Mouse (Mus musculus) left cerebral cortex, adult 8-10 months (tissue): ENCODE results near the gene Arhgef10l. TPM values are rescaled to one million over a fixed set of nuclear protein-coding genes. Genes with fewer than 3 reads are reported as not detected.

ENCODE experiments used
- DNase-seq, 2 experiments: peaks; one replicate each; pipeline ENCODE4 v3.0.0; 2022; ENCODE audit warnings: low spot score in 2 of 2
- total RNA-seq, 4 experiments: library from RNA; stranded (reverse); gene quantifications; 2 replicates each; pipeline ENCODE4 v1.2.4; 2022

Arhgef10l gene
- total RNA-seq, 4 experiments from 2014 or later, result 68.0 to 98.1 (median 77.8) TPM

DNA sequence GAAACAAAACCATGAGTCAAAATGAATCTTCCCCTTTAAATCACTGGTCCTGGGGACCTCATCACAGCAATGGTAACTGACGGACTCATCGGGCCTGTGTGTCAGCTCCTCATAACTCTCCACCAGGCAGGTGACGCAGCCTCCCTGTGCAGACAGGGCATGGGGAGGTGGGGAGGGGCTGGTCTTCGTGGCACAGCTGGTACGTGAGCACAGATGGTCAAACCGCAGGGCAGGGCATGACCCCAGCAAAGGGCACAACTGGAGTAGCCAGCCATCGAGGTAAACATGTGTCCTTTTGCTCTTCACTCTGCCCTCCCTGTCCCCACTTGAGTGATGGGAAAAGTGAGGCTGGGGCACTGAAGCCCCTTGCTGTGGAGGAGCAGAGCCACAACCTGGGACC is 59.0 kb downstream of the Arhgef10l start:
- DNase-seq, result no peak

DNA sequence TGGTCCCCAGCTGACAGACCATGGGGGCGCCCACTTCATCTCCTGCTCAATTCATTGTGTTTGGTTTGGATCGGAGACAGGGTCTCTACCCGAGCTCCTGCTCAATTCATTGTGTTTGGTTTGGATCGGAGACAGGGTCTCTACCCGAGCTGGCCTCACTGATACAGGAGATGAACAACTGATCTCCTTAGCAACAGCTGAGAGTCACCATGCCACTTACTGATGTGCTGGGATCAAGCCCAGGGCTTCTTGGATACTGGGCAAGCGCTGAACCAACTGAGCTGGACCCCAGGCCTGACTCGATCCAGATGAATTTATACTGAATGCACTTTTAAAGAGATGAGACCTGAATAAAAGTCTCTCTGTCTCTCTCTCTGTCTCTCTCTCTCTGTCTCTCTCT is 59.6 kb downstream of the Arhgef10l start:
- DNase-seq, result no peak

DNA sequence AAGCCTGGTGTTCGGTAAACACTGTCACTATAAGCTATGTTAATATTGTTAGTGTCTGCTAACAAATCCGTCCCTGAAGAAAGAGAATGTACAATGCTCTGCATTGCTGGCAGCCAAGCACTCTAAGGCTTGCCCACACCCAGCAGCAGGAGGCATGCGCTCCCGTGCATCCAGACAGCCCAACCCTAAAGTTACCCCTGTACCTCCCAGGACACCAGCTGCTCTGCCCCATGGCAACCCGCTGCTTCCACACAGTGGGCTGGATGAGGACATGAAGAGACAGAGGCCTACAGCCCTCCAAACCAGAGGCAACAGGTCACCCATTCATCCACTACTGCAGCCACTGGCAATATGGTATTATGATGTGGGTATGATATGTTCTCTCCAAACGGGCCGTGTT is 60.0 kb downstream of the Arhgef10l start:
- no peak for DNase-seq

DNA sequence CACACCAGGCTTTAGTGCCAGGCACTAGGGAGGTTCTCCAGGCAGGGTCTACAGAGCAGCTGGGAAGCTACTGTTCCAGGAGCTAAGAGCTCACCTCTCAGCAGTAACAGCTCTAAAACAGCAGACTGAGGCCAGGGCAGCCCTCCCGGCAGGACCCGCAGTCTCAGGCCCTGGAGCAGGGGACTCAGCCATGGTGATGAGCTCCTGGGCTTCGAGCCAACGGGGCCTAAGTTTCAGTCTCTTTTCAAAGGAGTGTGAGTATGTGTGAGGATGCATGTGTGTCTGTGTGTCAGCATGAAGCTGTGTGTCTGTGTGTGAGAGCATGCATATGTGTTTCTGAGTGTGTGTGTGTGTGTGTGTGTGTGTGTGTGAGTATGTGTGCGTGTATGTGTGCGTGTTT is 60.6 kb downstream of the Arhgef10l start:
- no peak for DNase-seq

DNA sequence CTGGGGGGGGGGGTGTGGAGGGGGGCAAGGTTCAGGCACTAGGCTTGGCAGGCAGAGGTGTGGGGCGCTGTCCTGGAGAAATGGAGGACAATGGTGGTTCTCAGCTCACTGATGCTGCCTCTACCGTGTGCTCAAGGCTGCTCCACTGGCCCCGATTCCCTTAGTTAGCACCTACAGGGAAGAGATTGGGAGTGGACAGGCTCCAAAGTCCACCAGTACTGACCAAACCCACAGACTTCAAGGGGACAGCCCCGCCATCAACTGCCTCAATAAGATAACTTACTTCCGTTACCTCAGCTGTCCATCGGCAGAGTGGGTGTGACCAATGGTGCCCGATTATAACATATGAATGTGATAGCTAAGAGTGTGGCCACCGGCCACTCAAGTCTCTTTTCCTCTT is 61.3 kb downstream of the Arhgef10l start:
- DNase-seq, result no peak

DNA sequence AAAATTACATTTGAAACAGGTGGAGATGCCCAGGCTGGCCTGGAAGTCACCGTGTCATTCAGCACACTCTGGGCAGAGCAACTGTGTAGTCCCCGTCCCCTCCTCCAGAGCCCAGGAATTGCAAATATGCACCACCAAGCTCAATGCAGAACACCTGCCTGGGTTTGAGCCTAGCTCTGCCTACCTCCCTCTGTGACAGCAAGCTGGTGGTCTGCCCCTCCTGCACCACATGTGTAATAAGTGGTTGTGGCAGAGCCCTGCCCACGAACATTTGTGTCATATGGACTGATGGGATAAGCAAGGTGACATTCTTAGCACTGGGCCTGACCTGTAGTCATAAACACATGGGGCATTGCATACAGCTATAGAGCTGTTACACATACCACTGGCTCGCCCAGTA is 63.8 kb downstream of the Arhgef10l start:
- DNase-seq, result no peak

DNA sequence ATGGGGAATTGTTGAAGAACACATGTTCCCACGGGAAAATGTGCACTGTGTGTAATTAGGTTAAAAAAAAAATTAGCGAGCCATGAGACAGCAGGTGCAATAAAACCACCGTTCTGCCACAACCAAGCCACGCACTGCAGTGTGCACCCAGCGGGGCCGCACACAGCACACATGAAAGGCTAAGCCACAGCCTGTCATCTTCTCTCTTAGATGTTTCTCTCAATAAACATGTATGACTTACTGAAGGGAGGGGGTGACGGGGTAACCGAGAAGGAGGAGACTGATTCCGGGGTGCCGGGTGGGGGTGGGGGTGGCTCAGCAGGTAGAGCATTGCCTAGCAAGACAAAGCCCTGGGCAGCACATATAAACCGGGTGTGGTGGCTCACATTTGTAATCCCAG is 64.7 kb downstream of the Arhgef10l start:
- no peak for DNase-seq

DNA sequence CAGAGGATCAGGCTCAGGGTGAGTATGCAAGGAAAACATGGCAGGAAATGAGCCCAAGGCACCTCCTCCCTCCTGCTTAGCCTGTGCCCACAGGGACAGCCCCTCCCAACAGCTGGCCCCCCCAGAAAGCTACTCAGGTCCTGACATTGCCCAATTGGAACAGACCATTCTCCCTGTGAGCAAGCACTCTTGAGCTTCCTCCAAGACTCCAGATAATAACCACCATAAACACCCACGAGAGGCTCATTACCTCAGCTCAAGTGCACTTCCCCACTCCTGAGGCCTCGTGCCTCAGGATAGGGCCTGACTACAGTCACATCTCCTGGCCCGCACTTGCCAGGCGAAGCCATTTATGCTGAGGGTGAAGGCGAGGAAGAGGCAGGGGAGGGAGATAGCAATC is 67.0 kb downstream of the Arhgef10l start:
- DNase-seq, result no peak

DNA sequence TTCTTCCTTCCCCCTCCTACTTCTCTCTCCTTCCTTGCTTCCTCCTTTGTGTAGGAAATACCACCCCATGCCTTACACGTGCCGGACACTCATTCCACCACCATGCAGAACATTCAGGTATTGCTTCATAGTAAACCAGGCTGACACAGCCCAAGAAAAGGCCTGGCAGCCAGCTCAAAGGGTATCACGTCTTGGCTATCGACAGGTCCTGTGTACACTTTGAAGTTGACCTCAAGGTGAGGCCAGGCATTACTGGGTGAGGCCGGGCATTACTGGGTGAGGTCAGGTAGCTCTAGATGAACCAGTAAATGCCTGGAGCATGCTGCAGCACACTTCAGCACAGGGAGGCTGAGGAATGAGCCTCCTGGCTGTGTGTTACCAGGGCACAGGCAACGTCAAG is 67.9 kb downstream of the Arhgef10l start:
- DNase-seq, result no peak

DNA sequence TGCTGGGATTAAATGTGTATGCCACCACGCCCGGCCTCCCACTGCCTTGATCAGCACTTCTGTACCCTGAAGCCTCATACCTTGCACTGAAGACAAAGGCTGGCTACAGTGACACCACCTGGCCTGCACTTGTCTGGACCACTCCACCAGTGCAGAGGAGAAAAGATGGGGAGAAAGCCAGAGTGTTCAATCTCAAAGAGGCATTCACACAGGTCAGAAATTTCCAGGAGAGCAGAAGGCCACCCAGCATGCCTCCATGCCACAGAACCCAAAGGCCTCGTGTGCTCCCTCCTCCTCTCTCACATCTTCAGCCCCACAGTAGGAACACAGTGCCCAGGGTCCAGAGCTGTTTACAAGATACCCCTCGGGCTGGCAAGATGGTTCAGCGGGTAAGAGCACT is 68.4 kb downstream of the Arhgef10l start:
- DNase-seq, result no peak

DNA sequence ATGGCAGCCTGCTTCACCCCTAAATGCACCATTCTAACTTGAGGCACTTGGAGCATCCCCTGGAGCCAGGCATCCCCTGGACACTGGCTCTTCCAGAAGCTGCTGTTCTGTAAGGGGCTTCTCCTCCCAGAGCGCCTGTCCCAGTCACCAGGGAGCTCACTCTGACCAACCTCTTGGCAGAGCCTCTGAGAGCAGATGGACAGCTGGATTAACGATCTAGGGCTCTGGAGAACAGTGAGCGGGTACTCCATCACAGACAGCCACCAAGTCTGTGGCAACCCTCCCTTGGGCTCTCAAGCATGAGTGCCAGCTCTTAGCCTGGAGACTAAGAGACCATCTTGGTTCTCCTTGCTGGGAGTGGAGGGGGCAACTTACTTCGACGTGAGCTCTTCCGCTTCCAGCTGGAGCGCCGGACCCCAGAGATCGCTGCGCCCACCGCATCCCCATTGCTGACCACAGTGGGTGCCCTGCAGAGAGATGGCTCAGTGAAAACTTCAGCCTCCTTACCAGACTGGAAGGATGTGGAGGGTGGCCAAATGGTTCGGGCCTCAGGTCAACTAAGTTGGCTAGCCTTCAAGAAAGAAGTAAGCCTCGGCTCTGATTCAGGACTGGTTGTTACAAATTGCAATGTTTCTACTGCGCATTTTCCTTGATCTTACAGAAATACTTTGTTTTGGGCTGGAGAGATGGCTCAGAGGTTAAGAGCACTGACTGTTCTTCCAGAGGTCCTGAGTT is 71.9 kb downstream of the Arhgef10l start:
- no peak for DNase-seq

DNA sequence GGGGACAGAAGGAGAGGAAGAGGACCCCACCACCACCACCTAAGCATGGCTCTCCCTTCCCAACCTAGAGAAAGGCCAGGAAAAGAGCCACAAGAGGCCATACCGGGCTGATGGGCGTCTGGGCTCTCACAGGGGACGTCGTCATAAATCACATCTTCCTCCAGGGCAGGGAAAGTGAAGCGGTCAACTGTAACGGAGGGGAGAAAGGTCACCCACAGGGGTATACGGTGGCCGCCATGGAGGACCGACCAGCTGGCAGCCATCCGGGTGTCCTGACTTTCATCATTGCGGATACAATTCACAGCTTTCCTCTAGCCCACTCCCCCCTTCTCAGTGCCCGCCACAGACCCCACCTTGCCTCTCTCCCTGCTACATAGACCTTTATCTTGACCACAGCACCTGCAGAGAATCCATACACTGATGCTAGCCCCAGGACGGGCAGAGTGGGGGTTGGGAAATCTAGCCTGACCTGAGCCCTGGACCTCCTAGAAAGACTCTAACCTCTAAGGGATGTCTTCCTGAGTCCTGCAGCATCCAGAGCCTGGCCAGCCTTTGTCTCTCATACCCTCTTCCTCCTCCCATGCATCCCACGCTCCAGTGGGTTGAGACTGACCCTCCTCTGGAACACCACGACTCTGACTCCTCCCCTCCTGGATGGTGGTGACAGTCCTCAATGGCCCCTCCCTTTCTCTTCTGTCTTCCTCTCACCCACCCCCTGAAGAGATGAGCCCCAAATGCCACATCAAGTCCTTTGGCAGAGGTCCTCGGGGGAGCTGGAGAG is 72.6 kb downstream of the Arhgef10l start:
- no peak for DNase-seq

DNA sequence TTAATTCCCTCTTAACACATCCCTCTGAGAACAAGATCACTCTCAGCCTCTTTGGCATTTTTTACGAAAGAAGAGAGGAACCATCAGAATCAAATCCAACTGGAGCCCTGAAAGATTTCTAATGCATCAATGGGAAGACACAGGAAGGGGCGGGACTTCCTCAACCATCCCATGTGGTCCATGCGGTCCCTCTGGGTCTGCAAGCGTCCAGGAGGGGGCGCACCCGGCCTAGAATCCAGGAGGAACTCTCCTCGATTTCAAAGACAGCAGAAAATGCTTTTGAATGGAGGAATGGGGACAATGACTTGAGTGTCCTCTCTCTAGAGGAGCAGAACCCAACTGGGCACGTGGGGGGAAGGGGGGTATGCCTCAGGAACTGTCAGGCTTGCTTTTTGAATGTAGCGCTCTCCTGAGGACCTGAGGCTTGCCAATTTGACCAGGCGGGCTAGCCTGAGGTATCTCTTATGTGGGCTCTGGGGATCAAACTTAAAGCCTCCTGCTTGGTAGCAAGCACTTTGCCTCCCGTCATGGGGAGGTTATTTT is 73.5 kb downstream of the Arhgef10l start:
- DNase-seq, result peak; percentile 66

DNA sequence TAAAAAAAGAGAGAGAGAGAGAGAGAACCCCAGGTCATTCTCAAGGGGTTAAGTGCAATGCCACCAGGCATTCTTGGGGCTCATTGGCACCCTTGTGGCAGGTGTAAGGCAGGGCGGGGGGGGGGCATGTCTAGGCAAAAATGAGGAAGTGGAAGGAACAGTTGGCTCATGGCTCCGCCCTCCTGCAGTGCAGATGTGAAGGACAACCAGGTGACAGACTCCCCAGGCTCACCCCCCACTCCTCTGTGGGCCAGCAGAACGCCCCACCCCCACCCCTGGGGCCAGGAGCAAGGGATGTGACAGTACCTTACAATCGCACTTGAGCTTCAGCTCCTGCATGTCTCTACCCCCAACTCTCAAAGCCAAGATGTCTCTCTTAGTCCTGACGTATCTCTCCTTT is 79.3 kb downstream of the Arhgef10l start:
- DNase-seq, result no peak

DNA sequence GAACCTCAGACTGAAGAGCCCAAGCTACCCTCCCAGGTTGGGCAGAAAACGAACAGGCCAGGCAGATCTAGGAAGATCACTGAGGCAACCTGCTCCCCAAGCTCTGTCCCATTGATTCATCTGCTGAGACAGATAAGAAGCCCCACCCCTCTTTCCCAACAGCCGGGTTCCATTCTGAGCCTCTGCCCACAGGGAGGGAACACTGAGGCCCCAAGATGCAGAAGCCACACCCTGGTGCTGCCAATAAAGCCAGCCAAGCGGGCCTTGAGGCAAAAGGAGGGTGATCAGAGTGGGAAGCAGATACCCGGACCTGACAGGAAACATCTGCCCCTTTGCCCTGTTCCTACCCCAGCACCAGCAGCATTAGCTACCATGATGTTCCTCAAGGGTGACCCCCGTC is 81.6 kb downstream of the Arhgef10l start:
- no peak for DNase-seq

DNA sequence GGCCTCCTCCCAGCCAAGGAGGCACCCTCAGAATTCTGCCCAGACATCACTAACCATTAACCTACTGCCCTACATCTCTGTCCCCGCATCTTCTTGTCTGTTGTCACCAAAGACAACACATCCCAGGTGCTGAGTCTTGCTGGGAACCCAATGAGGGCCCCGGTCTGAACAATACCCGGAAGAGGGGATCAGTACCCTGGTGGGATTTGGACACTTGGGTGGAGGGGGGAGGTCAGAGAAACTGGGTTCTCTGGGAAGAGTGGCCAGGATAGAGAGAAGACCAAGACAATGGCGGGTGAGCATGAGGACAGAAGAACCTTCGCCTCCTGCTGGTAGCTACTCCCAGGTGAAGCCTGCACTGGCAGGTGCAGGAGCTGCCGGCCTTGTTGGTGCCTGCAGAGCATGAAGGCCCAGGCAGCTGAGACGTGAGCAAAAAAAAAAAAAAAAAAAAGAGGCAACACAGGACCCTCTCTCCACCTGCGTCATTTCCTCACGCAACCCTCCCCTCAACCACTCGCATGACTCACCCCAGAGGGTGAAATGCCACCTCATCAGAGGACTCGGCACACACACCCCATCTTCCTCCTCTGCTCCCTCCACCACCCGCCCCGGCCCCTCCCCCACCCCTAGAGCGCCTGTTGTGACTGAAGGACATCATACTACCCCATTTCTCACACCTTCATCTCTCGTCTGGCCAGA is 83.3 kb downstream of the Arhgef10l start:
- DNase-seq, result no peak

DNA sequence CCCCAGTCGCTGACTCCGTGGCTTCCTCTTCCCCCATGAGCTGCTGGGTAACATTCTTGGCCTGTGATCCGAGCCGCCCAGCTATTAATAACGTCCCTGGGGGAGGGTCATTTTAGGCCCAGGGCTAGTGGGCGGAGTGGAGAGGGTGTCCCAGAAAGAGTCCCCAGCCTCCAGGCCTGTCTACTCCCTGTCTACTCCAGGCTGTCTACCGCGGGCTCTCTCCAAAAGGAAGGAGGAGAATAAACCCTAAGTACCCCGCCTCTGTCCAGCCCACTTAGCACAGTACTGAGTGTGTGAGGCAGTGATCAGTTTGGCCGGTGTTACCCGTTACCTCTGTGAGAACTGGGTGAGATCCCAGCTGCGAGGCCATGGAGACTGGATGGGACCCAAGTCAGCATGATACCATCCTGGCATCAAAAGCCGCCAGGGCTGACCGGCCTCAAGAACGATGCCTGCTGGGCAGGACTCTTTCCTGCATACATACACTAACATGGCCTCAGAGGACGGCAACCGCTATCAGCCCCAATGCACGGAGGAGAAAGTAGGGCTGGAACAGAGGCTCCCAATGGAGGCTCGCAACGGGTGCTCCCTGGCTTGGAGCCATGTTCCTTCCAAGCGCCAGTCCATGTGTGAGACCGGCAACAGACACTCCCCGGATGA is 84.0 kb downstream of the Arhgef10l start:
- DNase-seq, result no peak

DNA sequence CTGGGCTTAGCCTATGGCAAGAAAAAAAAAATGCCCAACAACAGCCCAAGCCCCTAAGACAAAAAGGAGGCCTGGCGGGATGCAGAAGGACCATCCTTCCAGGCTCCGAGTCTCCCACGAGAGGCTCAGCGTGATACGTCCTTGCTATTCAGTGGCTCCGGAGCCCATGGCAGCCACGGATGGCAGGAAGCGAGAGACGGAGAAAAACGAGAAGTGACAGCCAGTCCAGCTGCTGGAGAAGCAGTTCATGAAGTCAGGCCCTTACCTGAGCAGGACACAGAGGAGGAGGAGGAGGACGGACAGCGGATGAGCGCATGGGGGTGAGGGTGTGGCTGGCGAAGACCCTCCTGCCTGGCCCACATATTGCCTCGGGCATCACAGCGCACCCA is 84.5 kb downstream of the Arhgef10l start:
- DNase-seq, result no peak

DNA sequence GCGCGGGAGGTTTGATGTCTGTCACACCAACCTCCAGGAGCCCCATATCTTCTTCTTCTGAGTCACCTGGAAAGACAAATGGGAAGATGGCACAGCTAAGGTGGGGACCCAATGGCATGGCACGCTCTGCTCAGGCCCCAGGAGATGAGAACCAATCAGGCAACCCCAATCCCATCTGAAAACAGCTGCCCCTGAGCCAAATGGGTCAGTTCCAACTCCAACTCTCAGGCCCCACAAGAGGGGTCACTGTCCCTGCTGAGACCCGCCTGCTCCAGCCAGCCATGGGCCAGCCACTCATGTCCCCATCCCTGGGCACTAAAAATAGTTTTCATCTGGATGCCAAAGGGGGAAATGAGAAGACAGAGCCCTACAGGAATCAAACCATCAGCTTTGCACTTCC is 84.9 kb downstream of the Arhgef10l start:
- DNase-seq, result no peak

DNA sequence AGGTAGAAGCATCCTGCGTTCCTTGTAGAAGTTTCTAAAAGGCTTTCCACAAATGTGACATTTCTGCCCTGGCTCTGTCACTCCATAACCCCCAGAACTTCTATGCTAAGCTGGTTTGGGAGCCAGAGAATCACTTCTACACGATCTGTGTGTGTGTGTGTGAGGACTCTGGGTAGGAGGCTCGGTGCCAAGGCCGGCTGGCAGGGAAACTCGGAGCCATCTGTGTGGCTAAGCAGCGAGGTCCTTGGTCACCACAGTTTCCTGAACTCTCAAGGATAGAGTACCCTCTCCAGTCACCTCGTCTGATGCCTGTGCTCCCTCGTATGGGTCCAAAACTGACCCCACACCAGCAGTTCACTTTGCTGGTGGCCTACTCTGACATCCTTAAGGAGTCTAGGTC is 86.2 kb downstream of the Arhgef10l start:
- no peak for DNase-seq

DNA sequence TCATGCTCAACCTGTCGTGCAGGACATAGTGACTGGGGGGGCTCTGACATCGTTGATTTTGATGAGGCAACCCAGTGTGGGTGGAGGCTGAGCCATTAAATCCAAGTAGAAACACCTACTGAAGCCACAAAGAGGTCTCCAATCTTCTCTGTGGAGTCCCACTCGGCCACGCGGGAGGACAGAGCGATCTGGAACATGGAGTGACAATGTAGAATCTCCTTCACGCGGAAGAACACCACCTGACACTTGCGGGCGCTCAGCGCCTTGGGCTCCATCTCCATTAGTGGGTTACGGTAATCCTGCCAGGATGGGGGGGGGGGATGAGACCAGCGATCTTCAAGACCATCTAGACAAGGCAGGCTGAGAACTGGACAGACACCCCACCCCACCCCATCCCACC is 86.7 kb downstream of the Arhgef10l start:
- DNase-seq, result no peak

DNA sequence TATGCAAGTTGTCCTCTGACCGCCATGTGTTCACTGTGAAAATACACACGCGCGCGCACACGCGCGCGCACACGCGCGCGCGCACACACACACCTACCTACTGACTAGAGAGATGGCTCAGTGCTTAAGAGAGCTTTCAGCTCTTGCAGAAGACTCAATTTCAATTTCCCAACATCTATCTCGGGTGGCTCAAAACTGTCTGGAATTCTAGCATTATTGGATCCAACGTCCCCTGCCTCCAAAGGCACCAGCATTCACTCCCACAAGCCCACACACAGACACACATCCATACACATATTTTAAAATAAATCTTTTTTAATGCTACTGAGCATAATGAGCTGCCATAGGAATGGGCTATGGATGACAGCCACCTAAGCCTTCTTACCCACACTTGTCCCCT is 89.2 kb downstream of the Arhgef10l start:
- no peak for DNase-seq
